Mouse (Mus musculus): ENCODE data around the gene Rngtt. TPM values are rescaled to one million over a fixed set of nuclear protein-coding genes. Genes with fewer than 3 reads are reported as not detected.

The Rngtt gene
- polyA plus RNA-seq, 1 experiment: 5.1 TPM

- TF ChIP-seq FOSL1 (IDR thresholded peaks at IDR 0.05; ENCODE audit: insufficient read depth, low read length, poor library complexity, severe bottlenecking) (no peak), MYOG (IDR thresholded peaks at IDR 0.05; ENCODE audit: control insufficient read depth, extremely low read depth, insufficient read length) (no peak)
- Histone ChIP-seq H3K36me3 (ENCODE audit: control insufficient read depth, insufficient read depth) (no peaks in the 10 kb centered on the region), H3K79me2 (ENCODE audit: control insufficient read depth, insufficient read depth) (no peaks in the 10 kb centered on the region), H3ac (ENCODE audit: control insufficient read depth, insufficient read length, low read depth) (no peak overlapping the region), H3K79me3 (ENCODE audit: low read depth) (no peaks in the 10 kb centered on the region), H3K27me3 (ENCODE audit: control insufficient read depth, insufficient read depth, insufficient read length) (no peaks in the 10 kb centered on the region), H3K4me3 (ENCODE audit: insufficient read depth, poor library complexity, severe bottlenecking) (no peak overlapping the region)
These were observed 160.7 kb downstream of the Rngtt start for GRCm38 (mm10) chr4:33470671-33471302.

GRCm38 (mm10) chr4:33478011-33478785 is 168.1 kb downstream of the Rngtt start:
- H3K36me3 ChIP-seq (ENCODE audit: control insufficient read depth, insufficient read depth): peaks cover 4% of the 10 kb centered on the region
- no peaks in the 10 kb centered on the region for H3K27me3 ChIP-seq (ENCODE audit: control insufficient read depth, insufficient read depth, insufficient read length)
- no peak overlapping the region for H3ac ChIP-seq (ENCODE audit: control insufficient read depth, insufficient read length, low read depth)
- no peaks in the 10 kb centered on the region for H3K79me2 ChIP-seq (ENCODE audit: control insufficient read depth, insufficient read depth)
- no peak overlapping the region for H3K4me3 ChIP-seq (ENCODE audit: insufficient read depth, poor library complexity, severe bottlenecking)
- TF ChIP-seq MYOG (IDR thresholded peaks at IDR 0.05; ENCODE audit: control insufficient read depth, extremely low read depth, insufficient read length) (no peak), CEBPB (IDR thresholded peaks at IDR 0.05; ENCODE audit: low read depth) (no peak), USF1 (IDR thresholded peaks at IDR 0.05; ENCODE audit: low read depth) (no peak), FOSL1 (IDR thresholded peaks at IDR 0.05; ENCODE audit: insufficient read depth, low read length, poor library complexity, severe bottlenecking) (no peak), CTCF (IDR thresholded peaks at IDR 0.05; ENCODE audit: control insufficient read depth, insufficient read depth, insufficient read length) (no peak), MAX (IDR thresholded peaks at IDR 0.05) (no peak), MYOD1 (IDR thresholded peaks at IDR 0.05; ENCODE audit: control insufficient read depth, insufficient read length, low read depth) (no peak)
- no peaks in the 10 kb centered on the region for H3K79me3 ChIP-seq (ENCODE audit: low read depth)

- H3K4me3 ChIP-seq (ENCODE audit: insufficient read depth, poor library complexity, severe bottlenecking): no peak overlapping the region
- peaks cover 4% of the 10 kb centered on the region for H3K36me3 ChIP-seq (ENCODE audit: control insufficient read depth, insufficient read depth)
- no peak for TF ChIP-seq MYOG (IDR thresholded peaks at IDR 0.05; ENCODE audit: control insufficient read depth, extremely low read depth, insufficient read length)
- no peak for TF ChIP-seq CTCF (IDR thresholded peaks at IDR 0.05; ENCODE audit: control insufficient read depth, insufficient read depth, insufficient read length)
- TF ChIP-seq USF1 (IDR thresholded peaks at IDR 0.05; ENCODE audit: low read depth): no peak
- no peak for TF ChIP-seq MAX (IDR thresholded peaks at IDR 0.05)
- TF ChIP-seq MYOD1 (IDR thresholded peaks at IDR 0.05; ENCODE audit: control insufficient read depth, insufficient read length, low read depth): no peak
- no peak for TF ChIP-seq CEBPB (IDR thresholded peaks at IDR 0.05; ENCODE audit: low read depth)
- TF ChIP-seq FOSL1 (IDR thresholded peaks at IDR 0.05; ENCODE audit: insufficient read depth, low read length, poor library complexity, severe bottlenecking): no peak
- H3K27me3 ChIP-seq (ENCODE audit: control insufficient read depth, insufficient read depth, insufficient read length): no peaks in the 10 kb centered on the region
- H3K79me3 ChIP-seq (ENCODE audit: low read depth): no peaks in the 10 kb centered on the region
- H3ac ChIP-seq (ENCODE audit: control insufficient read depth, insufficient read length, low read depth): no peak overlapping the region
- H3K79me2 ChIP-seq (ENCODE audit: control insufficient read depth, insufficient read depth): no peaks in the 10 kb centered on the region
These were observed 171.6 kb downstream of the Rngtt start for GRCm38 (mm10) chr4:33481721-33482120.

GRCm38 (mm10) chr4:33486050-33486449 is 175.9 kb downstream of the Rngtt start:
- no peak overlapping the region for H3K4me3 ChIP-seq (ENCODE audit: insufficient read depth, poor library complexity, severe bottlenecking)
- TF ChIP-seq MYOD1 (IDR thresholded peaks at IDR 0.05; ENCODE audit: control insufficient read depth, insufficient read length, low read depth) (no peak), MAX (IDR thresholded peaks at IDR 0.05) (no peak)
- H3ac ChIP-seq (ENCODE audit: control insufficient read depth, insufficient read length, low read depth): no peak overlapping the region
- no peaks in the 10 kb centered on the region for H3K79me3 ChIP-seq (ENCODE audit: low read depth)
- no peaks in the 10 kb centered on the region for H3K79me2 ChIP-seq (ENCODE audit: control insufficient read depth, insufficient read depth)
- H3K36me3 ChIP-seq (ENCODE audit: control insufficient read depth, insufficient read depth): no peaks in the 10 kb centered on the region
- H3K27me3 ChIP-seq (ENCODE audit: control insufficient read depth, insufficient read depth, insufficient read length): no peaks in the 10 kb centered on the region

- Histone ChIP-seq H3K79me3 (ENCODE audit: low read depth) (no peaks in the 10 kb centered on the region), H3K36me3 (ENCODE audit: control insufficient read depth, insufficient read depth) (no peaks in the 10 kb centered on the region), H3K4me3 (ENCODE audit: insufficient read depth, poor library complexity, severe bottlenecking) (no peak overlapping the region), H3ac (ENCODE audit: control insufficient read depth, insufficient read length, low read depth) (no peak overlapping the region), H3K79me2 (ENCODE audit: control insufficient read depth, insufficient read depth) (no peaks in the 10 kb centered on the region), H3K27me3 (ENCODE audit: control insufficient read depth, insufficient read depth, insufficient read length) (no peaks in the 10 kb centered on the region)
- no peak for TF ChIP-seq FOSL1 (IDR thresholded peaks at IDR 0.05; ENCODE audit: insufficient read depth, low read length, poor library complexity, severe bottlenecking)
- TF ChIP-seq USF1 (IDR thresholded peaks at IDR 0.05; ENCODE audit: low read depth): no peak
- no peak for TF ChIP-seq MYOG (IDR thresholded peaks at IDR 0.05; ENCODE audit: control insufficient read depth, extremely low read depth, insufficient read length)
- no peak for TF ChIP-seq MYOD1 (IDR thresholded peaks at IDR 0.05; ENCODE audit: control insufficient read depth, insufficient read length, low read depth)
- TF ChIP-seq CEBPB (IDR thresholded peaks at IDR 0.05; ENCODE audit: low read depth): no peak
- no peak for TF ChIP-seq MAX (IDR thresholded peaks at IDR 0.05)
- TF ChIP-seq CTCF (IDR thresholded peaks at IDR 0.05; ENCODE audit: control insufficient read depth, insufficient read depth, insufficient read length): no peak
These were observed 181.0 kb downstream of the Rngtt start for GRCm38 (mm10) chr4:33491108-33491507.

- Histone ChIP-seq H3K36me3 (ENCODE audit: control insufficient read depth, insufficient read depth) (peaks cover 4% of the 10 kb centered on the region), H3K79me2 (ENCODE audit: control insufficient read depth, insufficient read depth) (no peaks in the 10 kb centered on the region), H3K27me3 (ENCODE audit: control insufficient read depth, insufficient read depth, insufficient read length) (no peaks in the 10 kb centered on the region), H3K4me3 (ENCODE audit: insufficient read depth, poor library complexity, severe bottlenecking) (no peak overlapping the region), H3K79me3 (ENCODE audit: low read depth) (no peaks in the 10 kb centered on the region), H3ac (ENCODE audit: control insufficient read depth, insufficient read length, low read depth) (no peak overlapping the region)
- TF ChIP-seq MYOD1 (IDR thresholded peaks at IDR 0.05; ENCODE audit: control insufficient read depth, insufficient read length, low read depth) (no peak), CTCF (IDR thresholded peaks at IDR 0.05; ENCODE audit: control insufficient read depth, insufficient read depth, insufficient read length) (no peak), MAX (IDR thresholded peaks at IDR 0.05) (no peak), USF1 (IDR thresholded peaks at IDR 0.05; ENCODE audit: low read depth) (no peak), MYOG (IDR thresholded peaks at IDR 0.05; ENCODE audit: control insufficient read depth, extremely low read depth, insufficient read length) (no peak), CEBPB (IDR thresholded peaks at IDR 0.05; ENCODE audit: low read depth) (no peak), FOSL1 (IDR thresholded peaks at IDR 0.05; ENCODE audit: insufficient read depth, low read length, poor library complexity, severe bottlenecking) (no peak)
These were observed 184.3 kb downstream of the Rngtt start for GRCm38 (mm10) chr4:33494377-33494776.

Measured in C2C12 (cell line).